30 mouse cellular contexts compared by ENCODE assay signal in the genomic region with DNA sequence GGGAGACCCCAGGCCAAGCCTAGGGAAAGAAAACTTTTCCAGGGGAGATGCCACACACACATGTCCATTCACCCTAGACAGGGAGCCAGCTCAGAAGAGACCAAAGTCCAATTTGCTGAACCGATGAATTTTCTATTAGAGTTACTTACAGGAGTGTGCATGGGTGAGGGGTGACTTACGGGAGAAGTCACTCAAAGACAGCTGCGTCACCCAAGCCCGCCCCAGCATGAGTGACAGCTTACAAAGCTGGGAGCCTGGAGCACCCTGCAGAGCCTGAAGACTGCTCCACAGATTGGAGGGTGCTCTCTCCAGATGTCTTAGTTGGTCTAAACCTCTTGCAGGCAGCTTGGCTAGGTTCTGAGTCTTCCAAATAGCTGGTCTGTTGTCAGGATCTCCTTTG. TPM values are rescaled to one million over a fixed set of nuclear protein-coding genes. Genes with fewer than 3 reads are reported as not detected.
DNase-seq lines count a peak whose midpoint lies in the region; ATAC-seq and TF ChIP-seq lines count a peak whose summit lies in the region.
"Had no signal": no experiment of that assay in that cellular context is flagged by ENCODE, and none has a peak within 500 bp of the region (broad histone marks: within the 10 kb centered on the region; RNA-seq: fewer than 3 reads in every experiment).

No protein-coding gene starts in this region.

- H3K27me3 ChIP-seq in kidney, postnatal 0 days (ENCODE audit: insufficient read depth, low read length): 0 out of 2 replicates have a peak, but pooled peaks cover under 1% of the 10 kb centered on the region
- no peaks in the 10 kb centered on the region for H3K27me3 ChIP-seq in liver, adult 2 months (ENCODE audit: control insufficient read depth, insufficient read depth, low read length)
- peaks cover 84% of the 10 kb centered on the region for H3K27me3 ChIP-seq in liver, embryonic 12.5 days (replicated peaks)
- peaks cover 50% of the 10 kb centered on the region for H3K27me3 ChIP-seq in forebrain, embryonic 12.5 days

- no peak for TF ChIP-seq CTCF in kidney, postnatal 0 days (IDR thresholded peaks at IDR 0.05; ENCODE audit: low read depth)
- no peak for TF ChIP-seq CTCF in liver, adult 2 months (IDR thresholded peaks at IDR 0.05; ENCODE audit: low read depth, low read length)

- H3K4me3 ChIP-seq in kidney, postnatal 0 days (replicated peaks; ENCODE audit: low read depth, low read length): no peak overlapping the region
- H3K4me3 ChIP-seq in liver, adult 2 months (ENCODE audit: insufficient read depth, low read depth, low read length): no peak overlapping the region
- no peak overlapping the region for H3K4me3 ChIP-seq in liver, embryonic 12.5 days
- H3K4me3 ChIP-seq in forebrain, embryonic 12.5 days (replicated peaks): no peak overlapping the region
- H3K4me3 ChIP-seq: embryonic facial prominence, embryonic 12.5 days; embryonic facial prominence, embryonic 15.5 days; forebrain, embryonic 15.5 days; heart, adult 2 months; heart, embryonic 10.5 days; heart, embryonic 13.5 days; hindbrain, embryonic 12.5 days had no signal

- no peaks in the 10 kb centered on the region for H3K79me2 ChIP-seq in liver, adult 2 months (ENCODE audit: control insufficient read depth, insufficient read depth, low read length)

- peaks cover 13% of the 10 kb centered on the region; the same call in 1 of the 2 replicates for H3K4me1 ChIP-seq in kidney, postnatal 0 days (replicated peaks; ENCODE audit: insufficient read depth, low read length)
- H3K4me1 ChIP-seq in liver, adult 2 months (ENCODE audit: control insufficient read depth, insufficient read depth, low read length): peaks cover 1% of the 10 kb centered on the region; the same call in 1 of the 2 replicates
- peaks cover 31% of the 10 kb centered on the region for H3K4me1 ChIP-seq in liver, embryonic 12.5 days
- H3K4me1 ChIP-seq in forebrain, embryonic 12.5 days: peaks cover 31% of the 10 kb centered on the region

- no peak for ATAC-seq in kidney, postnatal 0 days (replicated peaks; ENCODE audit: low FRiP score, low read depth)
- ATAC-seq in liver, embryonic 12.5 days: no peak
- no peak for ATAC-seq in forebrain, embryonic 12.5 days (ENCODE audit: low FRiP score)
- ATAC-seq: forebrain, embryonic 15.5 days; hindbrain, embryonic 16.5 days had no signal

- peak; percentile 20 for DNase-seq in kidney, adult 18-20 months
- no peak for DNase-seq in kidney, postnatal 4 days
- DNase-seq in kidney, postnatal 0 days (ENCODE audit: low spot score): peak; percentile 21
- no peak for DNase-seq in kidney, adult 11 months
- DNase-seq in liver, adult 2 months (ENCODE audit: extremely low read depth, low read depth, low spot score): peak; percentile 40
- DNase-seq in induced T-regulatory cell, adult 2 months (ENCODE audit: low read depth): peak; percentile 41
- DNase-seq: adrenal gland, adult 2 months; adrenal gland, postnatal 14 days; cerebellum, adult 11 months; cerebellum, adult 2 months; cerebellum, adult 9-11 months; cerebellum, postnatal 25 days; gastrocnemius, postnatal 10 days; gastrocnemius, postnatal 36 days; heart, adult 2 months; heart, postnatal 14 days; heart, postnatal 4 days had no signal

- H3K9me3 ChIP-seq in kidney, postnatal 0 days (replicated peaks; ENCODE audit: low read length): no peaks in the 10 kb centered on the region
- no peaks in the 10 kb centered on the region for H3K9me3 ChIP-seq in liver, embryonic 12.5 days (replicated peaks)
- no peaks in the 10 kb centered on the region for H3K9me3 ChIP-seq in forebrain, embryonic 12.5 days
- H3K9me3 ChIP-seq: embryonic facial prominence, embryonic 12.5 days; embryonic facial prominence, embryonic 15.5 days; forebrain, embryonic 15.5 days; heart, embryonic 10.5 days; heart, embryonic 13.5 days; hindbrain, embryonic 12.5 days had no signal

- no peak overlapping the region for H3K9ac ChIP-seq in kidney, postnatal 0 days (ENCODE audit: low read depth, low read length)
- no peak overlapping the region for H3K9ac ChIP-seq in liver, adult 2 months (ENCODE audit: low read depth, low read length)
- no peak overlapping the region for H3K9ac ChIP-seq in liver, embryonic 12.5 days
- no peak overlapping the region for H3K9ac ChIP-seq in forebrain, embryonic 12.5 days
- H3K9ac ChIP-seq: embryonic facial prominence, embryonic 12.5 days; embryonic facial prominence, embryonic 15.5 days; forebrain, embryonic 15.5 days; heart, embryonic 13.5 days; hindbrain, embryonic 12.5 days had no signal

- no peaks in the 10 kb centered on the region for H3K36me3 ChIP-seq in kidney, postnatal 0 days (ENCODE audit: insufficient read depth, low read length)
- no peaks in the 10 kb centered on the region for H3K36me3 ChIP-seq in liver, adult 2 months (ENCODE audit: control insufficient read depth, insufficient read depth, low read length)
- no peaks in the 10 kb centered on the region for H3K36me3 ChIP-seq in liver, embryonic 12.5 days
- no peaks in the 10 kb centered on the region for H3K36me3 ChIP-seq in forebrain, embryonic 12.5 days (replicated peaks)
- H3K36me3 ChIP-seq: embryonic facial prominence, embryonic 12.5 days; embryonic facial prominence, embryonic 15.5 days; forebrain, embryonic 15.5 days; heart, embryonic 10.5 days; heart, embryonic 13.5 days; hindbrain, embryonic 12.5 days had no signal

- WGBS in kidney, postnatal 0 days: 27% methylated on average over 4 of the region's 4 CpGs
- 42% methylated on average over 4 of the region's 4 CpGs for WGBS in liver, adult 2 months
- WGBS in liver, embryonic 12.5 days (ENCODE audit: insufficient replicate concordance): 30% methylated on average over 4 of the region's 4 CpGs
- WGBS in forebrain, embryonic 12.5 days: 36% methylated on average over 4 of the region's 4 CpGs

- TF ChIP-seq POLR2A in liver, adult 2 months (IDR thresholded peaks at IDR 0.05; ENCODE audit: extremely low read depth, insufficient read depth, low read length): no peak

- no peak overlapping the region for H3K27ac ChIP-seq in kidney, postnatal 0 days
- no peak overlapping the region for H3K27ac ChIP-seq in liver, adult 2 months (replicated peaks; ENCODE audit: insufficient read depth, low read depth, low read length)
- no peak overlapping the region for H3K27ac ChIP-seq in liver, embryonic 12.5 days
- H3K27ac ChIP-seq in forebrain, embryonic 12.5 days: no peak overlapping the region
- H3K27ac ChIP-seq: embryonic facial prominence, embryonic 12.5 days; embryonic facial prominence, embryonic 15.5 days; forebrain, embryonic 15.5 days; heart, adult 2 months; heart, embryonic 10.5 days; heart, embryonic 13.5 days; hindbrain, embryonic 12.5 days had no signal

- no peak overlapping the region for H3K4me2 ChIP-seq in kidney, postnatal 0 days (ENCODE audit: low read length)
- no peak overlapping the region for H3K4me2 ChIP-seq in liver, embryonic 12.5 days
- H3K4me2 ChIP-seq in forebrain, embryonic 12.5 days: no peak overlapping the region
- H3K4me2 ChIP-seq: embryonic facial prominence, embryonic 12.5 days; embryonic facial prominence, embryonic 15.5 days; forebrain, embryonic 15.5 days; heart, embryonic 13.5 days; hindbrain, embryonic 12.5 days had no signal

RNA-seq across cellular contexts. Expression of a gene that starts 2.1 kb away (rescaled TPM):
- 0.11 TPM in 2 replicates for polyA plus RNA-seq in kidney, postnatal 0 days (2015; fragmentation: Nextera tagmentation; extraction: Ambion mirVana)
- total RNA-seq in liver, adult 2 months (2014; rRNA removed): 0.07 and 0.09 TPM in 2 replicates
- 0.06 and 0.11 TPM in 2 replicates for polyA plus RNA-seq in liver, adult 2 months (2012; rRNA removed)
- 0.04 and 0.05 TPM in 2 replicates for polyA plus RNA-seq in liver, embryonic 12.5 days (2016; fragmentation: Nextera tagmentation; extraction: Ambion mirVana)
- polyA plus RNA-seq in forebrain, embryonic 12.5 days (2016; fragmentation: Nextera tagmentation; extraction: Ambion mirVana): 0.24 TPM in 1 of 2 replicates, not detected in the other
- polyA plus RNA-seq: forebrain, embryonic 11.5 days; hindbrain, embryonic 12.5 days had no signal

RNA-seq across cellular contexts. Expression of a gene that starts 29.6 kb away (rescaled TPM):
- polyA plus RNA-seq in kidney, postnatal 0 days (2015; fragmentation: Nextera tagmentation; extraction: Ambion mirVana): 7.3 and 7.4 TPM in 2 replicates
- 0.27 and 0.65 TPM in 2 replicates for total RNA-seq in liver, adult 2 months (2014; rRNA removed)
- polyA plus RNA-seq in liver, adult 2 months (2012; rRNA removed): 0.62 and 1.1 TPM in 2 replicates
- 5.1 and 5.6 TPM in 2 replicates for polyA plus RNA-seq in liver, embryonic 12.5 days (2016; fragmentation: Nextera tagmentation; extraction: Ambion mirVana)
- polyA plus RNA-seq in forebrain, embryonic 12.5 days (2016; fragmentation: Nextera tagmentation; extraction: Ambion mirVana): 70.3 and 74.1 TPM in 2 replicates
- total RNA-seq: granulocyte monocyte progenitor cell, adult 5-6 weeks had no signal

RNA-seq across cellular contexts. Expression of a gene that starts 32.1 kb away (rescaled TPM):
- polyA plus RNA-seq in kidney, postnatal 0 days (2015; fragmentation: Nextera tagmentation; extraction: Ambion mirVana): 0.18 TPM in 1 of 2 replicates, not detected in the other
- 0.20 TPM in 1 of 2 replicates, not detected in the other for total RNA-seq in liver, adult 2 months (2014; rRNA removed)
- 0.13 TPM in 1 of 2 replicates, not detected in the other for polyA plus RNA-seq in liver, adult 2 months (2012; rRNA removed)
- not detected in 2 replicates for polyA plus RNA-seq in liver, embryonic 12.5 days (2016; fragmentation: Nextera tagmentation; extraction: Ambion mirVana)
- 0.19 TPM in 1 of 2 replicates, not detected in the other for polyA plus RNA-seq in forebrain, embryonic 12.5 days (2016; fragmentation: Nextera tagmentation; extraction: Ambion mirVana)
- total RNA-seq: adrenal gland, adult 2 months; common myeloid progenitor, adult 5-6 weeks; gastrocnemius, postnatal 10 days; granulocyte monocyte progenitor cell, adult 5-6 weeks; heart, postnatal 14 days; MEL had no signal
- polyA plus RNA-seq: embryonic facial prominence, embryonic 12.5 days; heart, embryonic 13.5 days had no signal

RNA-seq across cellular contexts. Expression of a gene that starts 32.6 kb away (rescaled TPM):
- 68.4 and 68.8 TPM in 2 replicates for polyA plus RNA-seq in kidney, postnatal 0 days (2015; fragmentation: Nextera tagmentation; extraction: Ambion mirVana)
- total RNA-seq in liver, adult 2 months (2014; rRNA removed): 6.5 and 6.6 TPM in 2 replicates
- 8.5 and 9.4 TPM in 2 replicates for polyA plus RNA-seq in liver, adult 2 months (2012; rRNA removed)
- polyA plus RNA-seq in liver, embryonic 12.5 days (2016; fragmentation: Nextera tagmentation; extraction: Ambion mirVana): 25.8 and 31.5 TPM in 2 replicates
- polyA plus RNA-seq in forebrain, embryonic 12.5 days (2016; fragmentation: Nextera tagmentation; extraction: Ambion mirVana): 89.7 and 100 TPM in 2 replicates

RNA-seq across cellular contexts. Expression of a gene that starts 40.4 kb away (rescaled TPM):
- polyA plus RNA-seq in kidney, postnatal 0 days (2015; fragmentation: Nextera tagmentation; extraction: Ambion mirVana): 89.4 and 94.4 TPM in 2 replicates
- total RNA-seq in liver, adult 2 months (2014; rRNA removed): 6.3 and 11.3 TPM in 2 replicates
- polyA plus RNA-seq in liver, adult 2 months (2012; rRNA removed): 24.2 and 37.1 TPM in 2 replicates
- polyA plus RNA-seq in liver, embryonic 12.5 days (2016; fragmentation: Nextera tagmentation; extraction: Ambion mirVana): 61.1 and 61.5 TPM in 2 replicates
- 42.4 and 43.0 TPM in 2 replicates for polyA plus RNA-seq in forebrain, embryonic 12.5 days (2016; fragmentation: Nextera tagmentation; extraction: Ambion mirVana)

Comparison
In these comparisons a context has a peak if more than half of its experiments do, and no peak if none do; other contexts are left out.
1. DNase-seq: peak in kidney, adult 18-20 months (single experiment), kidney, postnatal 0 days (single experiment), liver, adult 2 months (single experiment) and induced T-regulatory cell, adult 2 months (single experiment); none in kidney, postnatal 4 days (0 of 2) and kidney, adult 11 months (single experiment).